Mouse (Mus musculus): ENCODE data around the gene Stox2.

Stox2 gene

DNA sequence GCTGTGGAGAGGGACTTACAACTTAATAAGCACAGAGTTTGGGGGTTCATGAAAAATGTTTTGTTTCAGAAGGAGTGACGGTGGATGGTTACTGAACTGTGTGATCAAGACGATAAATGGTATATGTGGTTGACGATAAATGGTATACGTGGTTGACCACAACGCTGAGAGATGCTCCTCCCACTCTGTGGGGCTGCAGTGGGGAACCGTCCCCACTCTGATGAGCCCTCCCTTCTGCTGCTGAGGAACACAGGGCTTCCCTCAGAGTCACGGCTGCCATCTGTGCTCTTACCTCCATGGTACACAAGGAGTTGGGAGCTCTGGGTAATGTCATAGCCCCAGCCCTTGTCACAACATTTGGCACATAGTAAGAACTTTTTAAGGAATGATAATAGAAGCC lies 72.4 kb downstream of the Stox2 start:
- ChIA-PET POLR2A (interaction anchor here in 1 of 4 experiments (0.9 kb wide), 1 partner anchor 53 kb away, joined by 3 read pairs; no protein-coding TSS in a partner anchor), CTCF (interaction anchor here in 1 of 4 experiments (0.9 kb wide), 1 partner anchor 318 kb away, joined by 4 read pairs; no protein-coding TSS in a partner anchor)

DNA sequence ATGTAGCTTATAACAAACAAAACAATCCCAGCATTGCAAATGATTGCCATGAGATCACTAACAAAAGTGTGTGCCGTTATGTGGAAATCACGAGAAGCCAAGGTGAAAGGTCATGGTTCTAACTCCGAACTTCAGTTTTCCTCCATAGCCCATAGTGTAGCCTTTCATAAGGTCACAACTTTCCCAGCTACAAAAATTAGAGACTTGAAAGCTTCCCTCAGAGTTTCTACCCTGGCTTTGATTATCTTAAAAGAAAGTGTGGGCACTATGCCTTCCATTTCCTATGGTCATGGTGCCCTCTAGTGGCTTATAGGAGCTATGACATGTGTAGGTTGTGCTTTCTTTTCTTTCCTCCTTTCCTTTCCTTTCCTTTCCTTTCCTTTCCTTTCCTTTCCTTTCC lies 74.6 kb downstream of the Stox2 start:
- ChIA-PET POLR2A (interaction anchor here in 2 of 4 experiments (0.8 to 2.0 kb wide), 8 partner anchors 36 to 1160 kb away, joined by 3 to 6 read pairs (median 3); partner anchors contain the start of gene Slc25a4 (in 1 of the 2)), CTCF (interaction anchor here (0.5 to 3.6 kb wide), 68 partner anchors 11 to 1487 kb away, joined by 3 to 90 read pairs (median 4); partner anchors contain the start of gene Pdlim3 (in 1 of the 4))

- ChIA-PET CTCF (interaction anchor here (0.5 to 3.6 kb wide), 78 partner anchors 8 to 1486 kb away, joined by 3 to 90 read pairs (median 4); partner anchors contain the start of gene Pdlim3 (in 1 of the 4)), POLR2A (interaction anchor here in 3 of 4 experiments (0.8 to 2.0 kb wide), 9 partner anchors 35 to 1160 kb away, joined by 3 to 9 read pairs (median 4); partner anchors contain the start of gene Slc25a4 (in 1 of the 3))
These were observed 75.1 kb downstream of the Stox2 start for GRCm38 (mm10) chr8:47371081-47371480.

DNA sequence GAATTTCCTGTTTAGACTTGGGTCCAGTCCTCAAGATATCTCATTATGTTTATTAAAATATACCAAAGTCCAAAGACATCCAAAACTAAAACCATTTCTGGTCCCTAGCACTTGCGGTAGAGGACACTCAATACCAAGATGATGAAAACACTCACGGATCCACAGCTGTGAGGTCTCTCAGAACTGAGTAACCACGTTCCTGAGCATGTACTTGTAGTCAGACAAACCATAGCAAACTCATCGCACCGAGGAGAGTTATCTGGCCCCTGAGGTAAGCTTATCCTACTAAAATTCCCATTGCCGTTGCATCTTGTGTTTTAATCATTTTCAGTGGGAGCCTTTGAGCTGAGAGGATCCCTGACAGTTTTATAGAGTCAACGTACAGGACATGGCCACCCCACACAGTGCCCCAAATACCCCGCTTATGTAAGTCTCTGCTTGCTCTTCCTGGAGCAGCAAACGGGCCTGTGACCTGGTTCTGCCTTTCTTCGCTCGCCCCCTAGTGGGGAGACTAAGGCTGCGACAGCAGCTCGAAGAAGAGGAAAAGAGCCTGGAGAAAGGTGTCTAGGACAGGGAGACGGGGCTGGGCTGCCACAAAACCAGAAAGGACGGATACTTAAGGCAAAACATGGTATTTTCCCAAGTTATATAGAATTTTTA lies 75.6 kb downstream of the Stox2 start:
- POLR2A ChIA-PET: interaction anchor here in 3 of 4 experiments (0.6 to 2.0 kb wide), 6 partner anchors 34 to 165 kb away, joined by 3 to 9 read pairs (median 6); no protein-coding TSS in a partner anchor
- CTCF ChIA-PET: interaction anchor here (0.5 to 3.6 kb wide), 75 partner anchors 8 to 1486 kb away, joined by 3 to 90 read pairs (median 4); partner anchors contain the start of gene Pdlim3 (in 1 of the 4)

GRCm38 (mm10) chr8:47369949-47370348 lies 76.2 kb downstream of the Stox2 start:
- CTCF ChIA-PET: interaction anchor here (0.6 to 3.6 kb wide), 30 partner anchors 9 to 684 kb away, joined by 3 to 90 read pairs (median 4); no protein-coding TSS in a partner anchor
- POLR2A ChIA-PET: interaction anchor here in 3 of 4 experiments (0.6 to 2.0 kb wide), 4 partner anchors 34 to 165 kb away, joined by 5 to 9 read pairs (median 6); no protein-coding TSS in a partner anchor

- ChIA-PET POLR2A (interaction anchor here in 1 of 4 experiments (2.0 kb wide), 1 partner anchor 42 kb away, joined by 6 read pairs; no protein-coding TSS in a partner anchor), CTCF (interaction anchor here in 2 of 4 experiments (1.7 to 3.6 kb wide), 3 partner anchors 51 to 352 kb away, joined by 5 to 54 read pairs (median 12); no protein-coding TSS in a partner anchor)
These were observed 77.0 kb downstream of the Stox2 start for GRCm38 (mm10) chr8:47369044-47369769.

DNA sequence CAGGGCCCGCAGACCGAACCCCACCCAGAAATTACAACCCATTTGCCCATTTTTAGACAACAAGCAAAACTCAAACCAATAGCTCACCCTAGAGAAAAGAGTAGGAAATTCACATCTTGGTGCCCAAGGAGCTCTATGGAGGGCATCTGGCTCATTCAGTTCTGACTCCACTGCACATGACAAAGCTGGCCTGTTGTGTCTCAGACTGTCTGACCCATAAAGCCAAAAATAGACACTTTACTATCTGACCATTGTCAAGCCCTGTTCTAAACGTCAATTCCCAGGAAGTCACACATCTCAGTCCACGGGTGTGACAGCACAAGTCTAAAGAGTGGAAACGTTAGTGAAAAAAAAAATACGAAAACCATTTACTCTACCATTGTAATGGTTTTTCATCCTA lies 79.1 kb downstream of the Stox2 start:
- CTCF ChIA-PET: interaction anchor here in 2 of 4 experiments (1.0 to 1.3 kb wide), 2 partner anchors 161 to 350 kb away, joined by 5 to 8 read pairs; no protein-coding TSS in a partner anchor

DNA sequence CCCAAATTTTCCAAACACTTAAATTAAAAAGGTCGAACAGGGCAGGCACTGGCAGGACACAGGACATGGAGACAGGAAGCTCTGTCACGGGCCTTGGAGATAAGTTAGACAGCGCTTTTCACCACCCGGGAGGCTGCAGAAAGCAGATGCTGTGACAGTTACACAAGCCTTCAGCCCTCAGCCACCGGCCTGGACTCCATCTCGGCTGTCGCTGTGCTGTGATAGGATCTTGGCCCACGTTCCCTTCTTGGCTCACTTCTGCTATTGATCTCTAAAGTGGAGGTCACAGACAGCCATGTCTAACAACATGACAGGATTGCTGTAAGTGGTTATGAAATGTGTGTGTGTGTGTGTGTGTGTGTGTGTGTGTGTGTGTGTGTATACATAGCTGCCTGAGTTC lies 82.9 kb downstream of the Stox2 start:
- CTCF ChIA-PET: interaction anchor here in 1 of 4 experiments (0.6 kb wide), 1 partner anchor 340 kb away, joined by 4 read pairs; no protein-coding TSS in a partner anchor
- POLR2A ChIA-PET: interaction anchor here in 1 of 4 experiments (0.8 kb wide), 1 partner anchor 14 kb away, joined by 4 read pairs; no protein-coding TSS in a partner anchor

More for the DNA sequence above, 79.1 kb downstream of the Stox2 start:
- POLR2A ChIA-PET: interaction anchor here in 1 of 4 experiments (1.3 kb wide), 1 partner anchor 31 kb away, joined by 4 read pairs; no protein-coding TSS in a partner anchor

DNA sequence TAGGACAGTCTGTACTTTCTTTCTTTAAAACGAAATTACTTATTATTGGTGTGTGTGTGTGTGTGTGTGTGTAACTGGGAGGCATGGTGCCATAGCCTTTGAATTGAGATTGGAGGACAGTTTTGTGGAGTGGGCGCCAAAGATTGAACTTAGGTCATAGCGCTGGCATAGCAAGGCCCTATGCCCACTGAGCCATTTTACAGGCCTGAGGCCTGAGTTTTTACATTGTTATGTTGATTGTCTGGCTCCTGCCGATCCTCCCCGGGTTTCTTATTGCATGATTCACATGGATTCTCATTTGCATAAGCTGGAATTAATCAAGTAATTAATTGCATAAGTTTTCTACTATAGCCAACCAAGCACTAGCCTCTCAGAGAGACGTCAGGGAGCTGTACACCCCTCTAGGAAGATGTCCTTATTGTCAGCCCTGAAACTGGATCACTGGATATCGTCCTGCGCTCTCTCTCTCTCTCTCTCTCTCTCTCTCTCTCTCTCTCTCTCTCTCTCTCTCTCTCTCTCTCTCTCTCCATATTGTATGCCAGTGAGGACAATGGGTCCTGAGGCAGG lies 90.7 kb downstream of the Stox2 start:
- ChIA-PET POLR2A (interaction anchor here (0.6 to 0.9 kb wide), 8 partner anchors 17 to 1719 kb away, joined by 3 to 6 read pairs (median 4); no protein-coding TSS in a partner anchor), CTCF (interaction anchor here in 2 of 4 experiments (0.6 to 1.4 kb wide), 2 partner anchors 134 to 149 kb away, joined by 3 to 14 read pairs; no protein-coding TSS in a partner anchor)

DNA sequence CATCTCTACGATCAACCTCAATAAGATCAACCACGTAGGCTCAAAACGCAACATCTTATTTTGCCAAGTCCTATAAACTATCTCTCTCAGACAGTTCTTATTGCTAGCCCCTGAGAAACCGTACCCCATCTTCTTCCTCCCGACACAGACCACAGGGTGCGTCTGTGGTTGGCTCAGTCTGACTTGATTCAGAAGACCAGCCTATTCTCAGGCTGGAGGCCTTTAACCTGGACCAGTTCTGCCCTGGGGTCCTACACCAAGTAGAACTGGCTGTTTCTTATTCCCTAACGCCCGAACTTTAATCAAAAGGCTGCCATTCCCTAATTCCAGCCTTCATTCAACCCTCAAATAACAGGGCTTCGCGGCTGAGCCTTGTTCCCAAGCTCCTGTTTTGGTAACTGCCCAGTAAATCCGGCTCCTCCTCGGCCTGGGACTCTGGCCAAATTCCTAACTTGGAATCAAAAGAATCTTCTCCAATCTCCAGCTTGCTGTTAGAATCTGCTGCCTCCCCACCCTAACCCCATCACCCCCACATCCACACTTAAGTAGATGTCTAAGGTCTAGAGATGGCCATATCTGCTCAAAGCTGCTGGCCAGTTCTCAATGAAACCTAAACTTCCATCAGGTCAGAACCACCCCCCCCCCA lies 91.5 kb downstream of the Stox2 start:
- ChIA-PET CTCF (interaction anchor here in 3 of 4 experiments (0.6 to 1.4 kb wide), 3 partner anchors 133 to 149 kb away, joined by 3 to 14 read pairs (median 12); no protein-coding TSS in a partner anchor), POLR2A (interaction anchor here (0.6 to 0.9 kb wide), 5 partner anchors 16 to 1719 kb away, joined by 3 to 6 read pairs (median 4); no protein-coding TSS in a partner anchor)

DNA sequence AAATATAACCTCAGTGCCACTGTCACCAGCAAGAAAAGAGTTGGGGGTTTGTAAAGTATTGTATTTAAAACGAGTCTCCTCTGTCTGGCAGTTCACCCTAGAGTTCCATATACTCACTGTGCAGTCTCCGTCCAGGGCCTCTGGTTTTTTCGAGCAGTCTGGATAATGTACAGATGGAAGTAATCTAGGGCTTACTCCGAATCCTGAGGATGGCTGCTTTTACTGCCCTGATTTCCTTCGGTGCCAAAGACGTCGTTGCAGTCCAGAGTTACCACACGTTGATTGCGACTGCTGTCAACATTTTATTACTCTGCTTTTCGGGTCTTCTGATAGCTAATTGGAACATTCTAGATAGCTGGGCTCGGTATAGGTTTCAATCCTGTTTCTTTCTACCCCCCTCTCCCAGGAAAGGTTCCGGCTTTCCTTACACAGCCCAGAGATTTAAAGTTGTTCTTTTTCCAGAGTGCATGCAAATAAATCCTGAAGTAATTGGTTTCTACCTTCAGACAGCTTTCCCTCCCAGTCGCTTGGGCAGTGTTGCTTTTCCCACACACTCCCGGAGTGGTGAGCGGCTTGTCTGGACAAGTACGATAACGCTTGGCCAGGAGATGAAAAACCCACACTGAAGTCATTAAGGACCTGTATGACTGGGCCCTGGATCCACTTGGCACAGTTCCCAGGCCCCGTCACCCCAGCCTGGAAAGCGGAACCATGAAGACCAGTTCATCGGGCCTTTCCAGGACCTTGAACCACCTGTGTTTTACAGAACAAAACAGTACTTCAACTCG lies 94.1 kb downstream of the Stox2 start:
- POLR2A ChIA-PET: interaction anchor here in 3 of 4 experiments (0.7 to 1.4 kb wide), 4 partner anchors 13 to 181 kb away, joined by 3 to 4 read pairs (median 3); no protein-coding TSS in a partner anchor
- CTCF ChIA-PET: interaction anchor here in 1 of 4 experiments (0.6 kb wide), 1 partner anchor 31 kb away, joined by 4 read pairs; no protein-coding TSS in a partner anchor

- ChIA-PET POLR2A (interaction anchor here in 3 of 4 experiments (0.5 to 3.8 kb wide), 8 partner anchors 10 to 62 kb away, joined by 3 to 24 read pairs (median 6); no protein-coding TSS in a partner anchor), CTCF (interaction anchor here in 1 of 4 experiments (2.2 kb wide), 1 partner anchor 22 kb away, joined by 7 read pairs; no protein-coding TSS in a partner anchor)
These were observed 97.1 kb downstream of the Stox2 start for GRCm38 (mm10) chr8:47349082-47349481.

- POLR2A ChIA-PET: interaction anchor here in 3 of 4 experiments (0.6 to 3.8 kb wide), 9 partner anchors 8 to 608 kb away, joined by 3 to 24 read pairs (median 9); partner anchors contain the start of gene Irf2 (in 1 of the 3)
- CTCF ChIA-PET: interaction anchor here in 1 of 4 experiments (0.6 to 0.9 kb wide), 2 partner anchors 9 to 60 kb away, joined by 3 to 8 read pairs; no protein-coding TSS in a partner anchor
These were observed 98.4 kb downstream of the Stox2 start for GRCm38 (mm10) chr8:47347809-47348208.

GRCm38 (mm10) chr8:47345772-47346103 lies 100.4 kb downstream of the Stox2 start:
- ChIA-PET POLR2A (interaction anchor here in 3 of 4 experiments (0.6 to 2.6 kb wide), 4 partner anchors 9 to 21 kb away, joined by 4 to 15 read pairs (median 7); no protein-coding TSS in a partner anchor), CTCF (no interaction called here)

DNA sequence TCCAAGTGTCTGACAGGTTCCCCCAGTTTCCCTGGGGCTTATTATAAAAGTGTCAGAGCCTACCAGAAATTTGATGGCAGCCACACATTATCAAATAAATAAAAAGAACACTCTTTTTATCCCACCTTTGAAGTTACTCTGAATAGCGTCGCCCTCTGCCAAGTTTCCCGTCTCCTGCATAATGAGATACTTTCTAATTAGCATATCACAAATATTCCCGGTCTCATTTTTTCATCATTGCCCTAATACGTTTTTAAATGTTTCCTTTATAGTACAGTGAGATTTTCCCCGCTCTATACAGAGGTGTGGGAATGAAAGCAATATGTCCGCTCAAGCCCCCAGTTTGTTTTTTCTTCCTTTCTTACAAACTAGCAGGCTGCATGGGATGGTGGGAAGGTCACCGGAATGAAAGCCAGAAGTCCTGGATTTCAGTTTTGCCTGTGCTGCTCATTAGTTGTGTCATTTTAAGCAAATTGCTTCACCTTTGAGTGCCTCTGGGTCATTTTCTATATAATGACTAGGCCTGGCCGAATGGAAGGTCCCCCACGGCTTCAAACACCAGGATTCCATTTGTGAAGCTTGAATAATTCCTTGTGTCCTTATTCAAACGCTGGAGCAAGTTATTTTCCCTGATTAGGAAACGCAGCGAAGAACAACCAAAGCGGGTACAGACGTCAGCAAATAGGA lies 100.9 kb downstream of the Stox2 start:
- ChIA-PET CTCF (no interaction called here), POLR2A (interaction anchor here in 3 of 4 experiments (0.6 to 2.6 kb wide), 4 partner anchors 9 to 20 kb away, joined by 4 to 15 read pairs (median 7); no protein-coding TSS in a partner anchor)

DNA sequence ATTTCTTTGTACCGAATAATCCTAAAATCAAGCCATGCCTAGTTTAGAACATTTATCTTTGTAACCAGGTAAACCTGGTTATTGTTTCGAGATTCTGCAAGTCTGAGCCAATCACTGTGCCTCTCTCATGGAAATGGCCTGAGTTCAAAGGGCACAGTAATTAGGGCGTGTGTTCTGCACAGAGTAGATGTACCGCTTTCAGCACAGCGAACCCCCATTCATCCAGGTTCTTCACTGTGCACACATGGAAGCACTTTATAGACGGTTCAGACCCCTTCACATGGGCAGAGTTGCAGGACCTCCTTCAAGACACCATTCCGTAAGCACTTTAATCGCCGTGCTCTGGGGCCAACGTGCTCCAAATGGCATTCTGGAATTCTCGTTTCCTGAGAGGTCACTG lies 104.7 kb downstream of the Stox2 start:
- ChIA-PET CTCF (no interaction called here), POLR2A (interaction anchor here in 2 of 4 experiments (0.6 to 8.6 kb wide), 3 partner anchors 17 to 47 kb away, joined by 3 to 215 read pairs (median 3); no protein-coding TSS in a partner anchor)

All from embryonic stem cell, embryonic (primary cell).